Mouse (Mus musculus): ENCODE results near the gene 4930544D05Rik. TPM values are rescaled to one million over a fixed set of nuclear protein-coding genes. Genes with fewer than 3 reads are reported as not detected.

4930544D05Rik gene
- polyA plus RNA-seq (2015; fragmentation: Nextera tagmentation; extraction: Ambion mirVana): not detected in 2 replicates

GRCm38 (mm10) chr11:70615516-70616093, at the start of gene 4930544D05Rik:
4930544D05Rik (plus strand) TSS chr11:70615848.

GRCm38 (mm10) chr11:70619101-70619500, 3.5 kb downstream of the 4930544D05Rik start, which contains the start of gene Chrne:
Chrne (minus strand) TSS chr11:70619216.

GRCm38 (mm10) chr11:70638714-70639278, 23.1 kb downstream of the 4930544D05Rik start, which contains the start of gene Gp1ba:
Gp1ba (plus strand) TSS chr11:70639122.

GRCm38 (mm10) chr11:70646691-70647650, 31.3 kb downstream of the 4930544D05Rik start, which contains the start of the genes Rnf167 and Slc25a11:
Rnf167 (plus strand) TSS chr11:70647235.
Slc25a11 (minus strand) TSS chr11:70647479.

GRCm38 (mm10) chr11:70654198-70654922, 38.7 kb downstream of the 4930544D05Rik start, which contains the start of gene Pfn1:
Pfn1 (minus strand) TSS chr11:70654644.

GRCm38 (mm10) chr11:70656964-70657363, 41.3 kb downstream of the 4930544D05Rik start, which contains the start of gene Eno3:
Eno3 (plus strand) TSS chr11:70657202.

Other genes with a start within 250 kb of the 4930544D05Rik start
- gene Pelp1, start 205.8 kb upstream of the 4930544D05Rik start, polyA plus RNA-seq (2015; fragmentation: Nextera tagmentation; extraction: Ambion mirVana): 13.3 and 16.2 TPM in 2 replicates
- 8.3 and 12.3 TPM in 2 replicates for gene Arrb2, start 183.2 kb upstream of the 4930544D05Rik start, polyA plus RNA-seq (2015; fragmentation: Nextera tagmentation; extraction: Ambion mirVana)
- 25.1 and 27.3 TPM in 2 replicates for gene Med11, start 163.9 kb upstream of the 4930544D05Rik start, polyA plus RNA-seq (2015; fragmentation: Nextera tagmentation; extraction: Ambion mirVana)
- 0.55 and 0.74 TPM in 2 replicates for gene Zmynd15, start 156.4 kb upstream of the 4930544D05Rik start, polyA plus RNA-seq (2015; fragmentation: Nextera tagmentation; extraction: Ambion mirVana)
- 11.8 and 17.9 TPM in 2 replicates for gene Cxcl16, start 155.9 kb upstream of the 4930544D05Rik start, polyA plus RNA-seq (2015; fragmentation: Nextera tagmentation; extraction: Ambion mirVana)
- 2.0 and 2.8 TPM in 2 replicates for gene Tm4sf5, start 110.6 kb upstream of the 4930544D05Rik start, polyA plus RNA-seq (2015; fragmentation: Nextera tagmentation; extraction: Ambion mirVana)
- 0.58 and 0.60 TPM in 2 replicates for gene Vmo1, start 101.2 kb upstream of the 4930544D05Rik start, polyA plus RNA-seq (2015; fragmentation: Nextera tagmentation; extraction: Ambion mirVana)
- gene Gltpd2, start 96.7 kb upstream of the 4930544D05Rik start, polyA plus RNA-seq (2015; fragmentation: Nextera tagmentation; extraction: Ambion mirVana): 0.30 and 0.48 TPM in 2 replicates
- gene Psmb6, start 90.5 kb upstream of the 4930544D05Rik start, polyA plus RNA-seq (2015; fragmentation: Nextera tagmentation; extraction: Ambion mirVana): 523 and 588 TPM in 2 replicates
- gene Gm40193, start 82.9 kb upstream of the 4930544D05Rik start, polyA plus RNA-seq (2015; fragmentation: Nextera tagmentation; extraction: Ambion mirVana): not detected in 2 replicates
- gene Pld2, start 75.8 kb upstream of the 4930544D05Rik start, polyA plus RNA-seq (2015; fragmentation: Nextera tagmentation; extraction: Ambion mirVana): 11.7 and 12.5 TPM in 2 replicates
- 6.9 and 7.3 TPM in 2 replicates for gene Mink1, start 53.0 kb upstream of the 4930544D05Rik start, polyA plus RNA-seq (2015; fragmentation: Nextera tagmentation; extraction: Ambion mirVana)
- gene Chrne, start 3.4 kb downstream of the 4930544D05Rik start, polyA plus RNA-seq (2015; fragmentation: Nextera tagmentation; extraction: Ambion mirVana): 0.57 and 0.93 TPM in 2 replicates
- gene Gp1ba, start 23.3 kb downstream of the 4930544D05Rik start, polyA plus RNA-seq (2015; fragmentation: Nextera tagmentation; extraction: Ambion mirVana): 0.14 and 0.31 TPM in 2 replicates
- 54.3 and 65.0 TPM in 2 replicates for gene Rnf167, start 31.4 kb downstream of the 4930544D05Rik start, polyA plus RNA-seq (2015; fragmentation: Nextera tagmentation; extraction: Ambion mirVana)
- 107 and 111 TPM in 2 replicates for gene Slc25a11, start 31.6 kb downstream of the 4930544D05Rik start, polyA plus RNA-seq (2015; fragmentation: Nextera tagmentation; extraction: Ambion mirVana)
- gene Pfn1, start 38.8 kb downstream of the 4930544D05Rik start, polyA plus RNA-seq (2015; fragmentation: Nextera tagmentation; extraction: Ambion mirVana): 2,757 and 3,152 TPM in 2 replicates
- 94.5 and 97.9 TPM in 2 replicates for gene Eno3, start 41.4 kb downstream of the 4930544D05Rik start, polyA plus RNA-seq (2015; fragmentation: Nextera tagmentation; extraction: Ambion mirVana)
- 132 and 135 TPM in 2 replicates for gene Spag7, start 53.6 kb downstream of the 4930544D05Rik start, polyA plus RNA-seq (2015; fragmentation: Nextera tagmentation; extraction: Ambion mirVana)
- 10.6 and 12.4 TPM in 2 replicates for gene Camta2, start 72.3 kb downstream of the 4930544D05Rik start, polyA plus RNA-seq (2015; fragmentation: Nextera tagmentation; extraction: Ambion mirVana)
- 1.3 and 2.4 TPM in 2 replicates for gene Inca1, start 84.3 kb downstream of the 4930544D05Rik start, polyA plus RNA-seq (2015; fragmentation: Nextera tagmentation; extraction: Ambion mirVana)
- gene Kif1c, start 84.7 kb downstream of the 4930544D05Rik start, polyA plus RNA-seq (2015; fragmentation: Nextera tagmentation; extraction: Ambion mirVana): 4.8 and 5.8 TPM in 2 replicates
- 3.5 and 3.6 TPM in 2 replicates for gene Zfp3, start 148.4 kb downstream of the 4930544D05Rik start, polyA plus RNA-seq (2015; fragmentation: Nextera tagmentation; extraction: Ambion mirVana)
- 0.53 TPM in 1 of 2 replicates, not detected in the other for gene Scimp, start 196.7 kb downstream of the 4930544D05Rik start, polyA plus RNA-seq (2015; fragmentation: Nextera tagmentation; extraction: Ambion mirVana)
- gene Rabep1, start 228.9 kb downstream of the 4930544D05Rik start, polyA plus RNA-seq (2015; fragmentation: Nextera tagmentation; extraction: Ambion mirVana): 22.8 and 26.2 TPM in 2 replicates